Mouse (Mus musculus) embryo, embryonic 10 days (tissue): ENCODE results near the gene Btbd35f5.
"Not testable (repeated sequence)": the region's sequence is repeated elsewhere in the genome, so short reads cannot be mapped to it uniquely, and the experiment has no call there.

ENCODE experiments used
- DNase-seq: peaks from one replicate; pipeline ENCODE4 v3.0.0-alpha.2; 2015; ENCODE audit warnings: low spot score

Gene Btbd35f5

DNA sequence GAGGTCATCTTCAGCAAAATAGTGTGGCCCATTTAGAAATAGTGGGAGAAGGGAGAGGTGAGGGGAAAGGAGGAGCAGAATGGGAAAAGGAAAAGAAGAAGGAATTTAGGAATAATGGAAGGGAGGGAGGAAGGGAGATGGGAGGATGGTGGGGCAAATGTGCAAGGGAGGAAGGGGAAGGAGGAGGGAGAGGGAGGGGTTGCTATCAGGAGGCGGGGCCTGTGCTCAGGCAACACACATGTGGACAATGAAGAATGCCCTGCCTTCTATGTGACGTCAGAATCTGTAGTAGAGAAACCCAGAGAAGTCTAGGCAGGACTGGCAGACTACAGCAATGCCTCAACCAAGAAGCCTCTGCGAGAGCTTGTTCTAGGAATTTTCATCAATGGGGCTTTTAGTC, at the start of gene Btbd35f5:
Gene Btbd35f5 (plus strand): TSS at position 301 of the 400 bp plus-strand sequence.
- DNase-seq = not testable (repeated sequence)

DNA sequence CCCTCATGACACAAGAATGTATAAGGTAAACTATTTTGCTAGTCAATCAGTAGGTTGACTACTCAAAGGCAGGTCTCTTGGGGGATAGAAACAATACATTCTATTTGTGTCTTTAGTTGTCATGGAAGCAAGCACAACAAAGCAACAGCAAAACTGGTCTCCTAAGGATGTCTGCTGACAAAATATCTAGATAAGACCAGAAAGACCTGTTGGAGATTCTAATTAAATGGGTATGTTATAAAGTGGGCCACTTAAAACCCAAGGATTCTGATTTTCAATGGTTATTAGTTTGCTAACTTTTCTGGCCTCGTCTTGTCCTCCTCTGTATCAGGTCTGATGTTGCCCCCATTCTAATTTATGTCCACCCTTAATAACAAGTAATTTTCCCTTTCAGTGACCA, 32.2 kb upstream of the Btbd35f5 start, which contains the start of gene Gm21789:
Gene Gm21789 (plus strand): TSS at position 301 of the 400 bp plus-strand sequence.
- DNase-seq = not testable (repeated sequence)
